Mouse (Mus musculus) bone marrow macrophage, adult 2 months (primary cell): ENCODE measurements around the gene Msmb. TPM values are rescaled to one million over a fixed set of nuclear protein-coding genes. Genes with fewer than 3 reads are reported as not detected.
"Not testable (repeated sequence)": the region's sequence is repeated elsewhere in the genome, so short reads cannot be mapped to it uniquely, and the experiment has no call there.

ENCODE experiments used
- H3K27ac ChIP-seq: 2 replicates; pipeline ENCODE4 v1.5.1; 2012; ENCODE audit warnings: low read depth, low read length; ENCODE audit not compliant: insufficient read depth
- H3K4me1 ChIP-seq: 2 replicates; pipeline ENCODE4 v1.6.1; 2012; ENCODE audit warnings: low read length; ENCODE audit not compliant: control insufficient read depth, insufficient read depth
- H3K4me3 ChIP-seq: 2 replicates; pipeline ENCODE4 v1.5.1; 2012; ENCODE audit warnings: mild to moderate bottlenecking, low read length, moderate library complexity; ENCODE audit not compliant: insufficient read depth
- CTCF ChIP-seq: IDR thresholded peaks from 2 replicates; pipeline ENCODE4 v1.5.1; 2012; ENCODE audit warnings: low read depth, mild to moderate bottlenecking, low read length, moderate library complexity
- POLR2A ChIP-seq: IDR thresholded peaks from 2 replicates; pipeline ENCODE4 v1.6.1; 2012; ENCODE audit warnings: mild to moderate bottlenecking, low read depth, low read length, borderline replicate concordance
- polyA plus RNA-seq: library from polyadenylated mRNA; stranded (reverse); fragments of >200 nt; gene quantifications from 2 replicates; pipeline ENCODE4 v1.2.4, GENCODE M21; 2012; ENCODE audit not compliant: missing spikeins, insufficient read depth, insufficient read length

The Msmb gene
- polyA plus RNA-seq, 1 experiment: not detected

GRCm38 (mm10) chr14:32120940-32121919 is 20.6 kb upstream of the Msmb start:
- Histone ChIP-seq H3K27ac (no peak overlapping the region), H3K4me1 (no peaks in the 10 kb centered on the region), H3K4me3 (no peak overlapping the region)
- TF ChIP-seq POLR2A (no peak), CTCF (no peak)

- Histone ChIP-seq H3K4me3 (no peak overlapping the region), H3K4me1 (no peaks in the 10 kb centered on the region), H3K27ac (no peak overlapping the region)
- TF ChIP-seq CTCF (peak; percentile 62), POLR2A (no peak)
Observed at GRCm38 (mm10) chr14:32121920-32122315, 19.9 kb upstream of the Msmb start.

- TF ChIP-seq CTCF (no peak), POLR2A (no peak)
- Histone ChIP-seq H3K4me3 (no peak overlapping the region), H3K27ac (no peak overlapping the region)
Observed at GRCm38 (mm10) chr14:32124261-32124660, 17.6 kb upstream of the Msmb start.

GRCm38 (mm10) chr14:32125256-32125655 is 16.6 kb upstream of the Msmb start:
- H3K4me1 ChIP-seq, H3K4me3 ChIP-seq, H3K27ac ChIP-seq: not testable (repeated sequence)

More at GRCm38 (mm10) chr14:32124261-32124660, 17.6 kb upstream of the Msmb start:
- H3K4me1 ChIP-seq: no peaks in the 10 kb centered on the region

- TF ChIP-seq CTCF: no peak
- TF ChIP-seq POLR2A: no peak
- Histone ChIP-seq H3K4me1 (no peaks in the 10 kb centered on the region), H3K27ac (no peak overlapping the region), H3K4me3 (no peak overlapping the region)
Observed at GRCm38 (mm10) chr14:32128409-32128808, 13.4 kb upstream of the Msmb start.

- no peak for TF ChIP-seq CTCF
- TF ChIP-seq POLR2A: no peak
- Histone ChIP-seq H3K4me3 (no peak overlapping the region), H3K4me1 (no peaks in the 10 kb centered on the region), H3K27ac (no peak overlapping the region)
Observed at GRCm38 (mm10) chr14:32131836-32132235, 10.0 kb upstream of the Msmb start.

GRCm38 (mm10) chr14:32134293-32134692 is 7.5 kb upstream of the Msmb start:
- TF ChIP-seq POLR2A (no peak), CTCF (no peak)
- Histone ChIP-seq H3K4me3 (no peak overlapping the region), H3K27ac (no peak overlapping the region), H3K4me1 (no peaks in the 10 kb centered on the region)

- not testable (repeated sequence) for H3K27ac ChIP-seq, H3K4me3 ChIP-seq, H3K4me1 ChIP-seq
Observed at GRCm38 (mm10) chr14:32136467-32136866, 5.4 kb upstream of the Msmb start.

GRCm38 (mm10) chr14:32140359-32140965 is 1.4 kb upstream of the Msmb start:
- Histone ChIP-seq H3K4me1 (no peaks in the 10 kb centered on the region), H3K27ac (no peak overlapping the region), H3K4me3 (no peak overlapping the region)
- TF ChIP-seq CTCF (no peak), POLR2A (no peak)

- Histone ChIP-seq H3K4me3 (no peak overlapping the region), H3K27ac (no peak overlapping the region), H3K4me1 (no peaks in the 10 kb centered on the region)
- TF ChIP-seq CTCF: no peak
- TF ChIP-seq POLR2A: no peak
Observed at GRCm38 (mm10) chr14:32144734-32145133, 2.9 kb downstream of the Msmb start.

- no peak for TF ChIP-seq CTCF
- no peak for TF ChIP-seq POLR2A
- Histone ChIP-seq H3K4me1 (no peaks in the 10 kb centered on the region), H3K27ac (no peak overlapping the region), H3K4me3 (no peak overlapping the region)
Observed at GRCm38 (mm10) chr14:32145401-32145800, 3.6 kb downstream of the Msmb start.
